Mouse (Mus musculus) embryonic fibroblast, embryonic 13.5 days (primary cell): ENCODE measurements around the gene Vps41. TPM values are rescaled to one million over a fixed set of nuclear protein-coding genes. Genes with fewer than 3 reads are reported as not detected.

Experiments used
- H3K27ac ChIP-seq: 2 replicates; pipeline ENCODE4 v1.5.1; 2012; ENCODE audit warnings: low read length, control low read depth, inconsistent platforms; ENCODE audit not compliant: insufficient read depth
- H3K4me1 ChIP-seq: 2 replicates; pipeline ENCODE4 v1.6.1; 2011; ENCODE audit warnings: low read length; ENCODE audit not compliant: control insufficient read depth, insufficient read depth
- H3K4me3 ChIP-seq: 2 replicates; pipeline ENCODE4 v1.5.1; 2011; ENCODE audit warnings: mild to moderate bottlenecking, control low read depth, low read length; ENCODE audit not compliant: insufficient read depth
- CTCF ChIP-seq: IDR thresholded peaks from 2 replicates; pipeline ENCODE4 v1.5.1; 2011; ENCODE audit warnings: mild to moderate bottlenecking, control low read depth, low read length, moderate library complexity, borderline replicate concordance; ENCODE audit not compliant: insufficient read depth
- POLR2A ChIP-seq: IDR thresholded peaks from 2 replicates; pipeline ENCODE4 v1.6.1; 2011; ENCODE audit warnings: low read depth, mild to moderate bottlenecking, control low read depth, low read length, moderate library complexity
- polyA plus RNA-seq: library from polyadenylated mRNA; stranded (reverse); fragments of >200 nt; gene quantifications from 2 replicates; pipeline ENCODE4 v1.2.4, GENCODE M21; 2011; ENCODE audit warnings: low read depth; ENCODE audit not compliant: missing spikeins, insufficient read length

The Vps41 gene
- 81.4 and 90.6 TPM in 2 replicates for polyA plus RNA-seq

- TF ChIP-seq CTCF (no peak), POLR2A (peak; percentile 68)
These were observed at the start of gene Vps41 for GRCm38 (mm10) chr13:18717185-18717584. Gene Vps41 (plus strand): TSS chr13:18717286.

DNA sequence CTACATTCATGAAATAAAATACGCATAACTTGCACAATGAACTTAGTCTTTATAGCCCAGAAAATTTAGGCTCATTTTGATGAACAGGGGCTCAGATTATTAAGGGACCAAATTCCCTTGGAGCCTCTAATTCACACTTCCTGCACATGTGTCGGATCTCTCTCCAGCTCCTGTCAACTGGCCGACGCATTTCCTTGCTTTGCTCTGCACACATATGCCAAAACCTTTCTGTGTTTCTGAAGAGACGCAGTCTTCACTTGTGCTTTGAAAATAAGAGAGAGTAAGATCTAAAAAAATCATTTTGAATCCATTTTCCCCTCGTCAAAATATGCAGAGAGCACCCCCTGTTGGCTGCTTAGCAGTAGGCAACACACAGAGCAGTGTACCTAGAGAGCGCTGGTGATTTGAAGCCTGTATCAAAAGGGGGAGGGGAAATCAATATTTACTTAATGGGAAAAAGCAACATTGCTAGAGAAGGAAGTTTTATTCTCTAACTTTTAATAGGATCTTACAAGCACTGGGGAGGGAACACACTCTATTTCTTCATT, 18.5 kb upstream of the Vps41 start:
- no peaks in the 10 kb centered on the region for H3K4me1 ChIP-seq
- TF ChIP-seq CTCF (no peak), POLR2A (no peak)
- H3K27ac ChIP-seq = no peak overlapping the region
- no peak overlapping the region for H3K4me3 ChIP-seq

More at GRCm38 (mm10) chr13:18717185-18717584, at the start of gene Vps41:
- Histone ChIP-seq H3K4me1 (peaks cover 3% of the 10 kb centered on the region; the same call in 1 of the 2 replicates), H3K27ac (no peak within 1 kb of the TSS), H3K4me3 (peak within 1 kb of the TSS; percentile 91)

DNA sequence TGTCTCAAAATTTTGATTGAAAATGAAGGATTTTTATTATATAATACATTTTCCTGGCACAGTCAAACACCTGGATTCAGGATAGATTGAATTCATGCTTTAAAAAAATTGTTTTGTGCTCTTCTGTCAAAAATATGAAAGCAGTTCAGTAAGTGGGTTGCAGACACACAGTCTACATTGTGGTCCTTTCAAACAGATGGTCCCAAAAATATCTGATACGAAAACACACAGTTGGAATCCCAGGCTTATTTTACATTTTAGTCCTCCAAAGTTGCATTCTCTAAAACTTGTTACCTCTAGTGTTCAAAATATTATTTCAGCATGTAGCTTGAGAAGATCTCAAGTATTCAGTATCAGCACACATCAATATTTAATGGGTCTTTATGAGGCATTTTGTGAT, 5.4 kb upstream of the Vps41 start:
- Histone ChIP-seq H3K4me3 (no peak overlapping the region), H3K4me1 (no peaks in the 10 kb centered on the region), H3K27ac (no peak overlapping the region)
- TF ChIP-seq POLR2A (no peak), CTCF (no peak)

DNA sequence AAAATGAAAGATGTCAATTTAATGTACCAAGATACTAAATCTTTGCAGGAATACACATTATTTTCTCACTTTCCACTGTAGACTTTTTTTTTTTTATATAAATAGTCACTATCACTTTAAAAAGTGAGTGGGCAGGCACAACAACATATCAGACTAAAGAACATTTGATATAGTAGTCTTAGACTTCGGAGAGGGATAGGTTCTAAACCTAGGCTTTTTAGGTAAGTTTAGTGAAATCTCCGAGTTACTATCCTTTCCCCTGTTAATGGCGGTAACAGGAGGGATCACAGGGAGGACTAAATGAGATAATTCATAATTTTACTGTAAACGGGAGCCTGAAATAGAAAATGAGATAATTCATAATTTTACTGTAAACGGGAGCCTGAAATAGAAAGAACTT, 379 bp upstream of the Vps41 start:
- H3K27ac ChIP-seq = no peak overlapping the region
- peaks cover 3% of the 10 kb centered on the region; the same call in 1 of the 2 replicates for H3K4me1 ChIP-seq
- TF ChIP-seq CTCF (no peak), POLR2A (no peak)
- H3K4me3 ChIP-seq = no peak overlapping the region

GRCm38 (mm10) chr13:18718461-18718860, 1.4 kb downstream of the Vps41 start:
- TF ChIP-seq POLR2A = no peak
- TF ChIP-seq CTCF = no peak
- H3K4me3 ChIP-seq = no peak overlapping the region
- peaks cover 3% of the 10 kb centered on the region; the same call in 1 of the 2 replicates for H3K4me1 ChIP-seq
- no peak overlapping the region for H3K27ac ChIP-seq

DNA sequence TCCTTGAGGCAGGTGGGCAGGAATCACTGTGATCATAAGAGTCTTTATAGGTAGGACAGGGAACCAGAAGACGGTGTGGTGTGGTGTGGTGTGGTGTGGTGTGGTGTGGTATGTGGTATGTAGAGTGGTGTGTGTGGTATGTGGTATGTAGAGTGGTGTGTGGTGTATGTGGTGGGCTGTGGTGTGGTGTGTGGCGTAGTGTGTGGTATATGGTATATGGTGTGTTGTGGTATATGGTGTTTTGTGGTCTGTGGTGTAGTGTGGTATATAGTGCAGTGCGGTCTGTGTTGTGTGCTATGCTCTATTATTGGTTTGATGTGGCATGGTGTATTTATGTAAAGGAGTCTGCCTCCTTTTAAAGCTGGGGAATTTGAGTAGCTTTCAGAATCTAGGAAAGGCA, 13.6 kb downstream of the Vps41 start:
- no peak overlapping the region for H3K4me3 ChIP-seq
- TF ChIP-seq CTCF (no peak), POLR2A (no peak)
- H3K4me1 ChIP-seq = no peaks in the 10 kb centered on the region
- H3K27ac ChIP-seq = no peak overlapping the region

DNA sequence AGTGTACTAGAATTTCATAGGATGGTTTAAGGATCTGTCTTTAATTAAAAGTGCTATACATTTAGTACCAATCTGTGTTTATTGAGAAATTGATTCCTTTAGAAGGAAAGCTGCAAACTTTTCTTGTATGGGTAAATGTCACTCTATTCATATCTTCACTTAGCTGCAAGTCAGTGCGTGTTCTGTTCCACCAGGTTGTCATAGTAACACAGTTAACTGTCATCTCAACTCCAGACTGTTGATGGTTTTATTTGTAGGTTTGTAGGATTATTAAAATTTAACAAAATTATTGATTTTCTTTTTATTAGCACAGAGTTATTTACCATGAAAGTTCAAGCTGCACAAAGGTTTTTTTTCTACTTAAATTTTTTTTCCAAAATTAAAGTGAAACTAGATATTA, 19.5 kb downstream of the Vps41 start:
- TF ChIP-seq POLR2A (no peak), CTCF (no peak)
- Histone ChIP-seq H3K27ac (no peak overlapping the region), H3K4me3 (no peak overlapping the region), H3K4me1 (no peaks in the 10 kb centered on the region)

- H3K4me3 ChIP-seq = no peak overlapping the region
- H3K27ac ChIP-seq = no peak overlapping the region
- no peaks in the 10 kb centered on the region for H3K4me1 ChIP-seq
- TF ChIP-seq POLR2A = no peak
- TF ChIP-seq CTCF = no peak
These were observed 26.6 kb downstream of the Vps41 start for GRCm38 (mm10) chr13:18743575-18744265.

DNA sequence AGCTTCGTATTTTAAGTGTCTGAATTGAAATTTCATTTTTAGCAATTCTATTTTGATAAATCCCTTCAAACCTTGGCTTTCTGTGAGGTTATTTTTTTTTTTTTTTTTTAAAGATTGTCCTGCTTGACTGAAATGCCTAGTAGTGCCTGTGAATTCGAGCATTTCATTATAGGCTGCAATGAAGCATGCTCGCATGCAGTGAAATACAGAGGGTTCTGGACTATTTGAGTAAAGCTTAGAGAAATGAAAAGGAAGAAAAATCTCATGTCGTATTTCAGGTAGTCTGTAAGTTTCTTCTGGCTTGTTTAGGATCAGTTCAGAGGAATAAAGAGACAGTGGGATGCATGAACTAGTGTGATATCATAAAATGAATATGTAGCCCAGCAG, 27.2 kb downstream of the Vps41 start:
- Histone ChIP-seq H3K27ac (no peak overlapping the region), H3K4me3 (no peak overlapping the region), H3K4me1 (no peaks in the 10 kb centered on the region)
- TF ChIP-seq CTCF (no peak), POLR2A (no peak)

- TF ChIP-seq CTCF (no peak), POLR2A (no peak)
- no peak overlapping the region for H3K27ac ChIP-seq
- H3K4me1 ChIP-seq = no peaks in the 10 kb centered on the region
- no peak overlapping the region for H3K4me3 ChIP-seq
These were observed 40.9 kb downstream of the Vps41 start for GRCm38 (mm10) chr13:18757958-18758357.

DNA sequence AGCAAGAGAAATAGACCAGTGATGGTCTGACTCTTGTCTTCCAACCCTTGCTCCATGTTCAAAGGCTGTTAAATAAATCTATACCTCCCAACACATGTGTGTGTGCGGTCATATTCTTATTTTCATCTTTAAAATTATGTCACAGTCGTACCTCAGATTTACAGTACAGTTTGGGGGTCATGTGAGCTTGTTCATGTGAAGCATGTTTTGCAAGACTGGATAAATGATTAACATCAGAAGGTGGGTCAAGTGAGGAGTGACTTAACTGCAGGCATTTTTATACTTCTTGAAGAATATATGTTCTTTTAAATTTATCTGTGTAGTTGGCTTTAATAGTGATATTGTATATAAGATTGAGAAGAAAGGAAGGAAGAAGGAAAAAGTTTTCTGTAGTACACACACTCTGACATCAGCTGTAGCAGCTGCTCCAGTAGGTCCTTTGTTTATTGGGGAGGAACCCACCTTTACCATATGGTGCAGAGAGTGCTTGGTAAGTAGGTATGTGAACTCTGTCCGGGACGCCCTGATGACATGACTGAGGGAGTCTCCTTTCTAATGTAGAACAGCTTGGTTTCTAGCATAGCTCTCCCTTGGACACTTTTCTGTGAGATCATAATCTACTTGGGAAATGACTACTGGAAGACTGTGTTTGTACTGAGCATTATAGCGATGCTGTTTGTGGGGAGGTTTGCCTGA, 42.4 kb downstream of the Vps41 start:
- Histone ChIP-seq H3K4me1 (no peaks in the 10 kb centered on the region), H3K27ac (no peak overlapping the region), H3K4me3 (no peak overlapping the region)
- TF ChIP-seq POLR2A (no peak), CTCF (no peak)
